Mouse (Mus musculus): ENCODE data around the gene Gm45618.

GRCm38 (mm10) chr7:142148633-142149032 lies 28.1 kb upstream of the Gm45618 start:
- TF ChIP-seq CTCF (IDR thresholded peaks at IDR 0.05; ENCODE audit: control insufficient read depth, insufficient read depth, insufficient replicate concordance, low read depth, low read length) (no peak), POLR2A (IDR thresholded peaks at IDR 0.05; ENCODE audit: control insufficient read depth, low read depth, low read length) (no peak)

All from testis, adult 2 months (tissue).